Mouse (Mus musculus) large intestine, adult 2 months (tissue): ENCODE data around the gene Tnip1. TPM values are rescaled to one million over a fixed set of nuclear protein-coding genes. Genes with fewer than 3 reads are reported as not detected.
"Not testable (repeated sequence)": the region's sequence is repeated elsewhere in the genome, so short reads cannot be mapped to it uniquely, and the experiment has no call there.

Experiments used
- DNase-seq: peaks from one replicate; pipeline ENCODE4 v3.0.0-alpha.2; 2012; ENCODE audit warnings: low read depth, low spot score
- WGBS: fragments of 180-500 bp; shearing (Covaris S2); methylation state at CpG from one replicate; pipeline ENCODE4 v1.1.7; 2018; 5-methylcytosine and 5-hydroxymethylcytosine counted together
- polyA plus RNA-seq: library from polyadenylated mRNA; depleted of rRNA; stranded (reverse); fragments of >200 nt; gene quantifications from 2 replicates; pipeline ENCODE4 v1.2.3, GENCODE M21; 2012

Gene Tnip1
- polyA plus RNA-seq, 1 experiment, result 49.6 TPM

GRCm38 (mm10) chr11:54973481-54974212 lies 10.9 kb upstream of the Tnip1 start:
- WGBS, result 9% methylated on average over 8 of the region's 8 CpGs
- peak; percentile 72 for DNase-seq

- WGBS, result 22% methylated on average over 6 of the region's 6 CpGs
- DNase-seq, result no peak
These were observed 10.1 kb upstream of the Tnip1 start for GRCm38 (mm10) chr11:54972789-54973188.

- no peak for DNase-seq
- WGBS, result 26% methylated on average over 4 of the region's 4 CpGs
These were observed 9.5 kb upstream of the Tnip1 start for GRCm38 (mm10) chr11:54972049-54972723.

- DNase-seq, result peak; percentile 63
- WGBS, result 34% methylated on average over 8 of the region's 8 CpGs
These were observed 8.8 kb upstream of the Tnip1 start for GRCm38 (mm10) chr11:54971365-54972048.

- 83% methylated on average over 6 of the region's 6 CpGs for WGBS
- DNase-seq, result no peak
These were observed 2.5 kb upstream of the Tnip1 start for GRCm38 (mm10) chr11:54965234-54965633.

- DNase-seq, result no peak
- 36% methylated on average over 3 of the region's 3 CpGs for WGBS
These were observed 796 bp downstream of the Tnip1 start for GRCm38 (mm10) chr11:54961921-54962320.

- WGBS, result 29% methylated on average over 6 of the region's 6 CpGs
- DNase-seq, result no peak
These were observed 1.4 kb downstream of the Tnip1 start for GRCm38 (mm10) chr11:54961164-54961850.

- WGBS, result 67% methylated on average over 6 of the region's 6 CpGs
- no peak for DNase-seq
These were observed 2.5 kb downstream of the Tnip1 start for GRCm38 (mm10) chr11:54960251-54960650.

- WGBS, result 13% methylated on average over 3 of the region's 3 CpGs
- peak; percentile 78 for DNase-seq
These were observed 4.1 kb downstream of the Tnip1 start for GRCm38 (mm10) chr11:54958571-54959073.

GRCm38 (mm10) chr11:54957708-54958107 lies 5.0 kb downstream of the Tnip1 start:
- not testable (repeated sequence) for DNase-seq
- WGBS, result 74% methylated on average over 3 of the region's 3 CpGs

- whole genome bisulfite sequencing, result 82% methylated on average over 7 of the region's 7 CpGs
- no peak for DNase-seq
These were observed 5.8 kb downstream of the Tnip1 start for GRCm38 (mm10) chr11:54956912-54957311.

GRCm38 (mm10) chr11:54955735-54956480 lies 6.8 kb downstream of the Tnip1 start:
- peak; percentile 77 for DNase-seq
- WGBS, result under 1% methylated on average over 59 of the region's 59 CpGs

- WGBS, result 23% methylated on average over 10 of the region's 10 CpGs
- DNase-seq, result not testable (repeated sequence)
These were observed 7.3 kb downstream of the Tnip1 start for GRCm38 (mm10) chr11:54955400-54955734.

- DNase-seq, result no peak
- 71% methylated on average over 8 of the region's 8 CpGs for WGBS
These were observed 8.0 kb downstream of the Tnip1 start for GRCm38 (mm10) chr11:54954716-54955115.

- DNase-seq, result no peak
- 31% methylated on average over 9 of the region's 9 CpGs for WGBS
These were observed 8.7 kb downstream of the Tnip1 start for GRCm38 (mm10) chr11:54953993-54954446.

GRCm38 (mm10) chr11:54952651-54953050 lies 10.1 kb downstream of the Tnip1 start:
- DNase-seq, result no peak
- 65% methylated on average over 6 of the region's 6 CpGs for WGBS

- 72% methylated on average over 6 of the region's 6 CpGs for WGBS
These were observed 12.0 kb downstream of the Tnip1 start for GRCm38 (mm10) chr11:54950684-54951083.

GRCm38 (mm10) chr11:54949717-54950116 lies 13.0 kb downstream of the Tnip1 start:
- WGBS, result 43% methylated on average over 1 of the region's 1 CpGs
- DNase-seq, result no peak

More at GRCm38 (mm10) chr11:54950684-54951083, 12.0 kb downstream of the Tnip1 start:
- DNase-seq, result no peak

GRCm38 (mm10) chr11:54944702-54945101 lies 18.0 kb downstream of the Tnip1 start:
- WGBS, result 22% methylated on average over 3 of the region's 3 CpGs
- DNase-seq, result peak; percentile 82
